Mouse (Mus musculus): ENCODE results near the gene Mrrf. TPM values are rescaled to one million over a fixed set of nuclear protein-coding genes. Genes with fewer than 3 reads are reported as not detected.

Gene Mrrf
- polyA plus RNA-seq, 1 experiment from 2014 or later: 30.3 TPM

DNA sequence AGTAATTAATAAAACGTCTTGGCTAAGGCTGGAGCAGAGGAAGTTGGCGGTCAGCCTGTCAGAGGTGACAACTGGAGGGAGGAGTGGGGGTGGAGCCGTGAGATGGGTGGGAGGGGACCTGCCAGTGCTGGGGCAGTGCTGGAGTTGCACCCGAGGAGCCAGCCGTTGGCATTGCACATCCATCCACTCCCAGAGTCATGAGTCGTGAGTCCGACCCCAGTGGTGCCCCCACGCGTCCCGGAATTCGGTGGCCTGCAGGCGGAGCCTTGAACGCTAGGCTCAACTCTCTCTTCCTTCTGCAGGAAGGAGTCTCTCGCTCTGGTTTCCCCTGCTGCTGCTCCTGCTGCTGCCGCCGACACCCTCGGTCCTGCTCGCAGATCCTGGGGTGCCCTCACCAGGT, 94.2 kb downstream of the Mrrf start, which contains the start of gene Ptgs1:
Gene Ptgs1 (plus strand): TSS at position 61 of the 400 bp plus-strand sequence.
- peak; percentile 83 for ATAC-seq (ENCODE audit: low read depth)
- H3K9me3 ChIP-seq (ENCODE audit: control insufficient read depth, low read length): no peaks in the 10 kb centered on the region
- H3K27ac ChIP-seq (ENCODE audit: low read length): peak within 1 kb of the TSS; percentile 76
- no peaks in the 10 kb centered on the region for H3K27me3 ChIP-seq (ENCODE audit: control insufficient read depth, insufficient read depth, low read depth, low read length)
- H3K4me2 ChIP-seq (ENCODE audit: low read depth, low read length): peak within 1 kb of the TSS; percentile 86
- H3K9ac ChIP-seq (ENCODE audit: low read length): peak within 1 kb of the TSS; percentile 73
- H3K4me1 ChIP-seq (replicated peaks; ENCODE audit: control insufficient read depth, insufficient read depth, low read length): peaks cover 25% of the 10 kb centered on the region
- no peaks in the 10 kb centered on the region for H3K36me3 ChIP-seq (ENCODE audit: control insufficient read depth, insufficient read depth, low read length)
- peak within 1 kb of the TSS; percentile 65 for H3K4me3 ChIP-seq (ENCODE audit: low read length)
- 1% methylated on average over 18 of the region's 18 CpGs for WGBS

DNA sequence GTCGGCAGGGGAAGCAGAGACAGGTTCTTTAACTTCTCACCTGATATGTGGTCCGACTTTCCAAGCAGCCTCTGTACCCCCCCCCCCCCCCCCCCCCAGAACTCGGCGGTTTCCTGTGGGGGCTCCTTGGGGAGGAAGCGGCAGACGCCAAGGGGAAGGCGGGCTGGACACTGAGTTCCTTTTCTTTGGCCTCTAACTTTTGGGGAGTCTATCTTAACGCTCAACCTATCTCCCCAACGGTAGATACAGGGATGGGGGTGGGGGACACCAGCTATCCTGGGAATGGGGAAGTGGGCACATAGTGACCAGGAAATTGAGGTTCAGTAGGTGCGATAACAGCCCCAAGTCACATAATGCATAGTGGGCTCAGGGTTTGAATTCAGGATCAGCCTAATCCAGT, 94.8 kb downstream of the Mrrf start:
- H3K9ac ChIP-seq (ENCODE audit: low read length): peak overlapping the region; percentile 73
- peak overlapping the region; percentile 86 for H3K4me2 ChIP-seq (ENCODE audit: low read depth, low read length)
- H3K27ac ChIP-seq (ENCODE audit: low read length): peak overlapping the region; percentile 76
- peak; percentile 3; the same call in 1 of the 2 replicates for ATAC-seq (ENCODE audit: low read depth)
- peaks cover 31% of the 10 kb centered on the region for H3K4me1 ChIP-seq (replicated peaks; ENCODE audit: control insufficient read depth, insufficient read depth, low read length)
- H3K27me3 ChIP-seq (ENCODE audit: control insufficient read depth, insufficient read depth, low read depth, low read length): no peaks in the 10 kb centered on the region
- peak overlapping the region; percentile 65 for H3K4me3 ChIP-seq (ENCODE audit: low read length)
- 14% methylated on average over 8 of the region's 10 CpGs for WGBS
- no peaks in the 10 kb centered on the region for H3K36me3 ChIP-seq (ENCODE audit: control insufficient read depth, insufficient read depth, low read length)
- no peaks in the 10 kb centered on the region for H3K9me3 ChIP-seq (ENCODE audit: control insufficient read depth, low read length)

DNA sequence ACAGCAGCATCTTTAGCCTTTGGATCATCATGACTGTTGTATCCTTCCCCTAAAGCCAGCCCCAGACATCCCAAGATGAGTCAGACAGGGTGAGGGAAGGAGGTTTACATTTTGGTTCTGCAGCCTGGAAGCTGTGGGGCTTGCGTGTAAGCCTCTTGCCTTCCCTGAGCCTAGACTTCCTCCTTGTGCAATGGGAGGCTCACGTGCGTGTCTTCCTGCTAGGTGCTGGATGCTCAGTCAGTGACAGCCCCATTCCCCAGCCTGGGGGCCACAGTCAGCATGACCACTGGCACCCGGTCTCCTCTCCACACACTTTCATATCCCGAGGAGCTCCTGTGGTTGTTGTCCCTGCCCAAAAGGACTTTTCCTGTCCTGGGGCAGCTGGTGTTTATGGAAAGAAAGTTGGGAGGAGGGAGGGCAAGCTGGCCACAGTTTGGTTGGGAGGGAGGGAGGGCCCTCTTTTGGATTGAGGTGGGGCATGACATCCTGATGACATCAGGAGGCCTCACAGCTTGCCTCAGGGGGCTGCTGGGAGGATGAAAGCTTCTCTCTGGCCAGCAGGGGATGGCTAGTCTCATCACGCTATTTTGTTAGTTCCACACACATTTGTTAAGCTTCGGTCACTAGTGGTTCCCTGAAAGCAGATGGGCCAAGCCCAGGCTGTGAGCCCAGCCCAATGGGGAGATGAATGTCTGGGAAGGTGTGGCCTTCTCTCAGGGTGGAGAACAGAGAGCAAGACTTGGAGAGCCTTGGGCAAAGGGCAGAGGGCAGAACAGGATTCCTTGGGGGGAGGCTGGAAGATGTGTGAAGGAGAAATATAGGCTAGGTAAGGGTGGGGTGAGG, 98.6 kb downstream of the Mrrf start:
- H3K27ac ChIP-seq (ENCODE audit: low read length): peak overlapping the region; percentile 91
- H3K9ac ChIP-seq (ENCODE audit: low read length): no peak overlapping the region
- H3K4me1 ChIP-seq (replicated peaks; ENCODE audit: control insufficient read depth, insufficient read depth, low read length): peaks cover 51% of the 10 kb centered on the region
- H3K27me3 ChIP-seq (ENCODE audit: control insufficient read depth, insufficient read depth, low read depth, low read length): no peaks in the 10 kb centered on the region
- H3K9me3 ChIP-seq (ENCODE audit: control insufficient read depth, low read length): no peaks in the 10 kb centered on the region
- peaks cover 16% of the 10 kb centered on the region; the same call in 1 of the 2 replicates for H3K36me3 ChIP-seq (ENCODE audit: control insufficient read depth, insufficient read depth, low read length)
- H3K4me3 ChIP-seq (ENCODE audit: low read length): no peak overlapping the region
- 41% methylated on average over 7 of the region's 7 CpGs for WGBS
- peak; percentile 6 for ATAC-seq (ENCODE audit: low read depth)
- no peak overlapping the region for H3K4me2 ChIP-seq (ENCODE audit: low read depth, low read length)

DNA sequence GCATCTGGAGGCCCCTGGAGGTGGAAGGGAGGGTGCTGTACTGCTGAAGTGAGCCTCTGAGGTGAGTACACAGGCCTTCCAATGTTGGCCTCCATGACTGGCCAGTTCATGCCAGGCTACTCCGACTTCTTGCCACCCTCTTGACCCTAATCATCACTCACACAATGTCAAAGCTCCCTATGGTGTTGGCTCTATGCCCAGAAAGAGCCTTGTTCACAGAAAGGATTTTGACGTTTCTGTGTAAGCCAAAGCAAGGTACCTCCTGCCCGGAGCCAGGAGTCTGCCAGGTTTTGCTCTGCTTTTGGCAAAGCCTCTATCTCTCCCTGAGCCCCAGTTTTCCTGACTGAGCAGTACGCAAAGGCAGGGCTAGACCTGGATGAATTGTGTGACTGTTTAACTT, 99.7 kb downstream of the Mrrf start:
- Histone ChIP-seq H3K36me3 (ENCODE audit: control insufficient read depth, insufficient read depth, low read length) (peaks cover 22% of the 10 kb centered on the region; the same call in 1 of the 2 replicates), H3K4me1 (replicated peaks; ENCODE audit: control insufficient read depth, insufficient read depth, low read length) (peaks cover 47% of the 10 kb centered on the region), H3K27ac (ENCODE audit: low read length) (peak overlapping the region; percentile 91), H3K4me3 (ENCODE audit: low read length) (no peak overlapping the region), H3K27me3 (ENCODE audit: control insufficient read depth, insufficient read depth, low read depth, low read length) (no peaks in the 10 kb centered on the region), H3K9ac (ENCODE audit: low read length) (0 out of 2 replicates have a peak overlapping the region, but pooled peaks have one; percentile 2), H3K9me3 (ENCODE audit: control insufficient read depth, low read length) (no peaks in the 10 kb centered on the region), H3K4me2 (ENCODE audit: low read depth, low read length) (peak overlapping the region; percentile 20; the same call in 1 of the 2 replicates)
- ATAC-seq (ENCODE audit: low read depth): peak; percentile 56
- WGBS: 8% methylated on average over 4 of the region's 4 CpGs

DNA sequence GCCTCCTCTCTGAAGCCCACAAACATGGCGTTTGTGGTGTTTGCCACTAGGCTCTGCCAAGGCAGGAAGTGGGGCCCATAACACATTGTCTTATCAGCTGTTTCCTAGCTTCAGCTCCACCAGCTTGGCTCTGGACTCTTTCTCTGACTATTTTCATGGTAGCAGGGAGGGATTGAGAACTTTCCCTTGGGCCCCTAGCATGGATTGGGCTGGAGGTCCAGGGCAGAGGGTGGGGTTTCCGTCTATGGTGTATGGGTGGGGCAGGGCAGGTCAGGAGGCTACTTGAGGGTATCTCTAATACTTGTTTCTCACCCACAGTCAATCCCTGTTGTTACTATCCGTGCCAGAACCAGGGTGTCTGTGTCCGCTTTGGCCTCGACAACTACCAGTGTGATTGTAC, 100.7 kb downstream of the Mrrf start:
- Histone ChIP-seq H3K9ac (ENCODE audit: low read length) (no peak overlapping the region), H3K27ac (ENCODE audit: low read length) (peak overlapping the region; percentile 91), H3K27me3 (ENCODE audit: control insufficient read depth, insufficient read depth, low read depth, low read length) (no peaks in the 10 kb centered on the region), H3K4me1 (replicated peaks; ENCODE audit: control insufficient read depth, insufficient read depth, low read length) (peaks cover 42% of the 10 kb centered on the region), H3K4me3 (ENCODE audit: low read length) (no peak overlapping the region), H3K36me3 (ENCODE audit: control insufficient read depth, insufficient read depth, low read length) (peaks cover 29% of the 10 kb centered on the region), H3K4me2 (ENCODE audit: low read depth, low read length) (no peak overlapping the region), H3K9me3 (ENCODE audit: control insufficient read depth, low read length) (no peaks in the 10 kb centered on the region)
- ATAC-seq (ENCODE audit: low read depth): no peak
- WGBS: 81% methylated on average over 5 of the region's 5 CpGs

DNA sequence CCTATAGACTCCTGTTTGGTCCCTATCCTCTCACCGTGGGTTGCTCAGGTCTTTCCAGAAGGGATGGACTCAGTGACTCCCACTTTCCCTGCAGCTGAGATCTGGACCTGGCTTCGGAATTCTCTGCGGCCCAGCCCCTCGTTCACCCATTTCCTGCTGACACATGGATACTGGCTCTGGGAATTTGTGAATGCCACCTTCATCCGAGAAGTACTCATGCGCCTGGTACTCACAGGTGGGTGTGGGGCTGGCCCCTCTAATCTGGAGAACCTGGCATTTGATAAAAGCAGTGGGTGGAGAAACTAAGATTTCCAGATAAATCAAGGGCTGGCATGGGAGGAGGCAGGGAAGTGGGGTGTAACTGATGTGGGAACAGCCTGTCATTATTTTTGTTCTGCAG, 101.4 kb downstream of the Mrrf start:
- Histone ChIP-seq H3K4me3 (ENCODE audit: low read length) (no peak overlapping the region), H3K27ac (ENCODE audit: low read length) (peak overlapping the region; percentile 91), H3K27me3 (ENCODE audit: control insufficient read depth, insufficient read depth, low read depth, low read length) (no peaks in the 10 kb centered on the region), H3K9me3 (ENCODE audit: control insufficient read depth, low read length) (no peaks in the 10 kb centered on the region), H3K36me3 (ENCODE audit: control insufficient read depth, insufficient read depth, low read length) (peaks cover 29% of the 10 kb centered on the region), H3K4me1 (replicated peaks; ENCODE audit: control insufficient read depth, insufficient read depth, low read length) (peaks cover 40% of the 10 kb centered on the region), H3K9ac (ENCODE audit: low read length) (no peak overlapping the region), H3K4me2 (ENCODE audit: low read depth, low read length) (no peak overlapping the region)
- 57% methylated on average over 6 of the region's 6 CpGs for WGBS
- ATAC-seq (ENCODE audit: low read depth): peak; percentile 23

DNA sequence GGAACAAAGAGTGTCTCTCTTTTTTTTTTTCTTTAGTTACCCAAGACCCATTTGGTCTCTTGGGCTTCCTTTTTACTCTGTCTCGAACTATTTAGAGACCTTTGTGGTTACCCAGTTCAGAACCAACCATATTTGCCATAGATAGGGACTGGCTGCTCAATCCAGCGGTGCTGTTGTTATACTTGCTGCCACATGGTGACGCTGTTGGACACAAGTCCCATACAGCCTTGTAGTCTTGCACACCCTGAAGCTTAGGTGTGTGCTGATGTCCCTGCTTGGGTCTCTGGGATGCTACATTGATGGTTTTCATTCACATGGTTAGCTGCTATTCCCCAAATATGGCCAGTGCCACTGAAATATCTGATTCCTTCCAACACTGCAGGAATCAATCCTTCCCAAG, 102.3 kb downstream of the Mrrf start:
- no peak overlapping the region for H3K27ac ChIP-seq (ENCODE audit: low read length)
- H3K9me3 ChIP-seq (ENCODE audit: control insufficient read depth, low read length): no peaks in the 10 kb centered on the region
- no peak overlapping the region for H3K4me2 ChIP-seq (ENCODE audit: low read depth, low read length)
- no peaks in the 10 kb centered on the region for H3K27me3 ChIP-seq (ENCODE audit: control insufficient read depth, insufficient read depth, low read depth, low read length)
- H3K4me3 ChIP-seq (ENCODE audit: low read length): no peak overlapping the region
- peaks cover 29% of the 10 kb centered on the region for H3K36me3 ChIP-seq (ENCODE audit: control insufficient read depth, insufficient read depth, low read length)
- no peak overlapping the region for H3K9ac ChIP-seq (ENCODE audit: low read length)
- ATAC-seq (ENCODE audit: low read depth): no peak
- 69% methylated on average over 3 of the region's 3 CpGs for WGBS
- H3K4me1 ChIP-seq (replicated peaks; ENCODE audit: control insufficient read depth, insufficient read depth, low read length): peaks cover 43% of the 10 kb centered on the region

DNA sequence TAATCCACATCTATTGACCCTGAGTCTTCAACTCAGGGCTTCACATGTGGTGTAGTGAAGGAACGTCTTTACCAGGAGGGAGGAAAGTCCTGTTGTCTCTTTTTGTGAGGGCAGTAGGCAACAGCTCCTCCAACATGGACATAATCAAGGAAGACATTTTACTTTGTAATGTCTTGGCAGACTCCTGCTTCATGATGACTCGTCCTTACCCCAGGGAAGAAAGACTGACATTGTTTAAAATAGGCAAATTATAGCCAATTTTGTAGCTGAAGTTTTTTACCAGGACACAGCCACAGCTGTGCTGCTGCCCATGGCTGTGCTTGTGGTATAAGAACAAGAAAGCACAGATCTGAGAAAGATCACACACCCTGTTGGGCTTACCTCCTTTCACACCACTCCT, 102.8 kb downstream of the Mrrf start:
- no peaks in the 10 kb centered on the region for H3K9me3 ChIP-seq (ENCODE audit: control insufficient read depth, low read length)
- peaks cover 29% of the 10 kb centered on the region for H3K36me3 ChIP-seq (ENCODE audit: control insufficient read depth, insufficient read depth, low read length)
- H3K4me3 ChIP-seq (ENCODE audit: low read length): no peak overlapping the region
- 75% methylated on average over 2 of the region's 2 CpGs for WGBS
- ATAC-seq (ENCODE audit: low read depth): no peak
- H3K9ac ChIP-seq (ENCODE audit: low read length): no peak overlapping the region
- no peaks in the 10 kb centered on the region for H3K27me3 ChIP-seq (ENCODE audit: control insufficient read depth, insufficient read depth, low read depth, low read length)
- no peak overlapping the region for H3K27ac ChIP-seq (ENCODE audit: low read length)
- H3K4me1 ChIP-seq (replicated peaks; ENCODE audit: control insufficient read depth, insufficient read depth, low read length): peaks cover 45% of the 10 kb centered on the region
- no peak overlapping the region for H3K4me2 ChIP-seq (ENCODE audit: low read depth, low read length)
